Mouse (Mus musculus): ENCODE results near the gene Mtx1. TPM values are rescaled to one million over a fixed set of nuclear protein-coding genes. Genes with fewer than 3 reads are reported as not detected.
A peak's percentile ranks its signal among the peaks of the same experiment; 100 is the strongest.

The Mtx1 gene
- polyA plus RNA-seq, 1 experiment, result 153 TPM

- no peak overlapping the region for H3K27ac ChIP-seq (ENCODE audit: insufficient read depth, low read length)
- no peak for DNase-seq
- H3K4me3 ChIP-seq (replicated peaks; ENCODE audit: insufficient read depth, low read depth, low read length), result no peak overlapping the region
- WGBS, result 58% methylated on average over 12 of the region's 12 CpGs
- H3K27me3 ChIP-seq (ENCODE audit: control insufficient read depth, insufficient read depth, low read length), result no peaks in the 10 kb centered on the region
- H3K4me1 ChIP-seq (ENCODE audit: control insufficient read depth, insufficient read depth, low read length), result peaks cover 23% of the 10 kb centered on the region
- TF ChIP-seq POLR2A (IDR thresholded peaks at IDR 0.05; ENCODE audit: borderline replicate concordance, insufficient read depth, low read length) (no peak), CTCF (IDR thresholded peaks at IDR 0.05; ENCODE audit: borderline replicate concordance, insufficient read depth, low read depth, low read length) (no peak)
Measured at GRCm38 (mm10) chr3:89238494-89238893, 11.6 kb upstream of the Mtx1 start.

DNA sequence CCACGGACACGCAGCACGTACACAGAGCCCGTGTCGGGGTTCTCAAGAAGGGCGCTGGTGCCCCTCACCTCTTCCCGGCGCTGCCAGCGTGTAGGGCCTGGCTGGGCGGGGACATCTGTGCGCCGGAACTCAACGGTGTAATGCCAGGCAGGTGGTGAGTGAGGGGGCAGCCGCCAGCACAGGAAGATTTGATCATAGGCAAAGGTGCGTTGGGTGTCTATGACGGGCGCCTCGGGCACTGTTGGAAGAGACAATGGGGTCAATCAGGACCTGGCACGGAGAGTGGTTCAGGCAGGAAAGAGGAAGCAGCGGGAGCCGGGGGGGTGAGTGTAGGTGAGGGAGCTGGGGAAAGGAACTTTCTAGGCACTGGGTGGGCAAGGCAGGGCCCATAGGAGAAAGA lies 10.8 kb upstream of the Mtx1 start:
- no peak for DNase-seq
- no peak overlapping the region for H3K4me3 ChIP-seq (replicated peaks; ENCODE audit: insufficient read depth, low read depth, low read length)
- TF ChIP-seq POLR2A (IDR thresholded peaks at IDR 0.05; ENCODE audit: borderline replicate concordance, insufficient read depth, low read length) (no peak), CTCF (IDR thresholded peaks at IDR 0.05; ENCODE audit: borderline replicate concordance, insufficient read depth, low read depth, low read length) (no peak)
- H3K4me1 ChIP-seq (ENCODE audit: control insufficient read depth, insufficient read depth, low read length), result peaks cover 20% of the 10 kb centered on the region
- no peaks in the 10 kb centered on the region for H3K27me3 ChIP-seq (ENCODE audit: control insufficient read depth, insufficient read depth, low read length)
- 90% methylated on average over 21 of the region's 21 CpGs for WGBS
- no peak overlapping the region for H3K27ac ChIP-seq (ENCODE audit: insufficient read depth, low read length)

GRCm38 (mm10) chr3:89236516-89236915 lies 9.6 kb upstream of the Mtx1 start:
- no peak for DNase-seq
- no peak overlapping the region for H3K27ac ChIP-seq (ENCODE audit: insufficient read depth, low read length)
- 81% methylated on average over 10 of the region's 10 CpGs for WGBS
- peaks cover 21% of the 10 kb centered on the region for H3K4me1 ChIP-seq (ENCODE audit: control insufficient read depth, insufficient read depth, low read length)
- TF ChIP-seq CTCF (IDR thresholded peaks at IDR 0.05; ENCODE audit: borderline replicate concordance, insufficient read depth, low read depth, low read length) (no peak), POLR2A (IDR thresholded peaks at IDR 0.05; ENCODE audit: borderline replicate concordance, insufficient read depth, low read length) (no peak)
- H3K27me3 ChIP-seq (ENCODE audit: control insufficient read depth, insufficient read depth, low read length), result no peaks in the 10 kb centered on the region
- no peak overlapping the region for H3K4me3 ChIP-seq (replicated peaks; ENCODE audit: insufficient read depth, low read depth, low read length)

DNA sequence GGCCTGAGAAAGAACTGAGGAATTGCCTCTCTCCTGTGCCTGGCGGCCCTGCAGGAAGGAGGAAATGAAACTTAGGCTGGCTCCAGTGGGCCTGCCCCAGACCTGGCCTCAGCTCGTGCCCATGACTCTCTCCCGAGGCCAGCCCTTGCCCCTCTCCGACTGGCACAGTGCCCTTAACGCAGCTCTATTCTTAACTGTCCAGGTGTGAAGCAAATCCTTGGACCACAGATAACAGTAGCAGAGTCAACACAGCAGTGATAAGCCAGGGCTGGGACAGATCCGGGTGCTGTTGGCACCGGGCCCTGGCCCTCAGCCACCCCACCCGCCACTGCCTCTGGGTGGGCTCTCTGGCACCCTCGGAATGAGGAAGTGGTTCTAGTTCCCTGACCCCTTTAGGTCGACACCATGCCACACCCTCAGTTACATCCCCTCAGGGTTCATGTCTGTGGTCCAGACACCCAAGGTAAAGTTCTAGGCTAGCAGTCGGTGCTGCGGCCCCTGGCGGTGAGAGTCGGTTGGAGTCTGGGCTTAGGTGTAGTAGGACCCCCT lies 6.7 kb upstream of the Mtx1 start:
- no peak for DNase-seq
- no peak for TF ChIP-seq CTCF (IDR thresholded peaks at IDR 0.05; ENCODE audit: borderline replicate concordance, insufficient read depth, low read depth, low read length)
- no peak for TF ChIP-seq POLR2A (IDR thresholded peaks at IDR 0.05; ENCODE audit: borderline replicate concordance, insufficient read depth, low read length)
- peaks cover 21% of the 10 kb centered on the region for H3K4me1 ChIP-seq (ENCODE audit: control insufficient read depth, insufficient read depth, low read length)
- no peak overlapping the region for H3K27ac ChIP-seq (ENCODE audit: insufficient read depth, low read length)
- WGBS, result 44% methylated on average over 14 of the region's 14 CpGs
- H3K27me3 ChIP-seq (ENCODE audit: control insufficient read depth, insufficient read depth, low read length), result no peaks in the 10 kb centered on the region
- H3K4me3 ChIP-seq (replicated peaks; ENCODE audit: insufficient read depth, low read depth, low read length), result no peak overlapping the region

- no peak for TF ChIP-seq POLR2A (IDR thresholded peaks at IDR 0.05; ENCODE audit: borderline replicate concordance, insufficient read depth, low read length)
- TF ChIP-seq CTCF (IDR thresholded peaks at IDR 0.05; ENCODE audit: borderline replicate concordance, insufficient read depth, low read depth, low read length), result no peak
- DNase-seq, result no peak
- Histone ChIP-seq H3K27me3 (ENCODE audit: control insufficient read depth, insufficient read depth, low read length) (no peaks in the 10 kb centered on the region), H3K4me1 (ENCODE audit: control insufficient read depth, insufficient read depth, low read length) (peaks cover 21% of the 10 kb centered on the region), H3K27ac (ENCODE audit: insufficient read depth, low read length) (no peak overlapping the region), H3K4me3 (replicated peaks; ENCODE audit: insufficient read depth, low read depth, low read length) (no peak overlapping the region)
- 75% methylated on average over 6 of the region's 6 CpGs for WGBS
Measured at GRCm38 (mm10) chr3:89232614-89233013, 5.7 kb upstream of the Mtx1 start.

DNA sequence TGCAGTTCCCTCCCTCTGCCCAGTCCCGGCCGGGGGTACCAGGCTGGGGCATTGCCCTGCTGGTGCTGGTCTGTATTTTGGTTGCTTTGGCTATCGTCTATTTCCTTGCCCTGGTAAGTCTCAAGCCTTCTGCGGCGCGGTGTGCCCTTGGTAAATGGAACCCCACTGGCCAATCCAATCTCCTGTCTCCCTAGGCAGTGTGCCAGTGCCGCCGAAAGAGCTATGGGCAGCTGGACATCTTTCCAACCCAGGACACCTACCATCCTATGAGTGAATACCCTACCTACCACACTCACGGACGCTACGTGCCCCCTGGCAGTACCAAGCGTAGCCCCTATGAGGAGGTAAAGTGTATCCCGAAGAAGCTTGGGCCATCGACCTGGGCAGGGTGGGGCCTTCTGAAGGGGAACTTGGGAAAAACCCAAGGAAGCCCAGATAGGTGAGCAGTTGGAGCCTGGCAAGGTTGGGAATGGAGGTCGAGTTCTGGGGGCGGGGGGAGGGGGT lies 4.9 kb upstream of the Mtx1 start:
- Histone ChIP-seq H3K27me3 (ENCODE audit: control insufficient read depth, insufficient read depth, low read length) (no peaks in the 10 kb centered on the region), H3K4me3 (replicated peaks; ENCODE audit: insufficient read depth, low read depth, low read length) (no peak overlapping the region), H3K4me1 (ENCODE audit: control insufficient read depth, insufficient read depth, low read length) (peaks cover 21% of the 10 kb centered on the region), H3K27ac (ENCODE audit: insufficient read depth, low read length) (no peak overlapping the region)
- DNase-seq, result peak in 1 of 2 experiments; percentile 42
- no peak for TF ChIP-seq CTCF (IDR thresholded peaks at IDR 0.05; ENCODE audit: borderline replicate concordance, insufficient read depth, low read depth, low read length)
- TF ChIP-seq POLR2A (IDR thresholded peaks at IDR 0.05; ENCODE audit: borderline replicate concordance, insufficient read depth, low read length), result no peak
- WGBS, result 28% methylated on average over 16 of the region's 16 CpGs

GRCm38 (mm10) chr3:89231345-89231744 lies 4.5 kb upstream of the Mtx1 start:
- H3K27me3 ChIP-seq (ENCODE audit: control insufficient read depth, insufficient read depth, low read length), result no peaks in the 10 kb centered on the region

DNA sequence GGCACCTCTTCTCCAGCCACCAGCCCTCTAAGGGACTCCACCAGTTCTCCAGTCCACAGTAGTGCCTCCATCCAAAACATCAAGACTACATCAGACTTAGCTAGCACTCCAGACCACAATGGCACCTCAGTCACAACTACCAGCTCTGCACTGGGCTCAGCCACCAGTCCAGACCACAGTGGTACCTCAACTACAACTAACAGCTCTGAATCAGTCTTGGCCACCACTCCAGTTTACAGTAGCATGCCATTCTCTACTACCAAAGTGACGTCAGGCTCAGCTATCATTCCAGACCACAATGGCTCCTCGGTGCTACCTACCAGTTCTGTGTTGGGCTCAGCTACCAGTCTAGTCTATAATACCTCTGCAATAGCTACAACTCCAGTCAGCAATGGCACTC lies 3.7 kb upstream of the Mtx1 start:
- WGBS, result 94% methylated on average over 2 of the region's 2 CpGs
- DNase-seq, result no peak
- TF ChIP-seq CTCF (IDR thresholded peaks at IDR 0.05; ENCODE audit: borderline replicate concordance, insufficient read depth, low read depth, low read length) (no peak), POLR2A (IDR thresholded peaks at IDR 0.05; ENCODE audit: borderline replicate concordance, insufficient read depth, low read length) (no peak)
- H3K27me3 ChIP-seq (ENCODE audit: control insufficient read depth, insufficient read depth, low read length), result no peaks in the 10 kb centered on the region
- no peak overlapping the region for H3K27ac ChIP-seq (ENCODE audit: insufficient read depth, low read length)
- peaks cover 21% of the 10 kb centered on the region for H3K4me1 ChIP-seq (ENCODE audit: control insufficient read depth, insufficient read depth, low read length)
- H3K4me3 ChIP-seq (replicated peaks; ENCODE audit: insufficient read depth, low read depth, low read length), result no peak overlapping the region

More at GRCm38 (mm10) chr3:89231345-89231744, 4.5 kb upstream of the Mtx1 start:
- no peak for TF ChIP-seq CTCF (IDR thresholded peaks at IDR 0.05; ENCODE audit: borderline replicate concordance, insufficient read depth, low read depth, low read length)
- Histone ChIP-seq H3K4me1 (ENCODE audit: control insufficient read depth, insufficient read depth, low read length) (peaks cover 21% of the 10 kb centered on the region), H3K4me3 (replicated peaks; ENCODE audit: insufficient read depth, low read depth, low read length) (no peak overlapping the region), H3K27ac (ENCODE audit: insufficient read depth, low read length) (no peak overlapping the region)
- WGBS, result 53% methylated on average over 7 of the region's 7 CpGs
- no peak for DNase-seq

Measured in cerebellum, adult 2 months (tissue).